Mouse (Mus musculus) stomach, postnatal 0 days (tissue): Measurements from ENCODE around the gene Adcy4.

ENCODE experiments used
- CTCF ChIP-seq: IDR thresholded peaks from 2 replicates; pipeline ENCODE4 v1.5.1; 2016; ENCODE audit warnings: antibody characterized with exemption, low read depth, mild to moderate bottlenecking, moderate library complexity
- EP300 ChIP-seq: optimal IDR thresholded peaks from 2 replicates; pipeline ENCODE3; 2016; ENCODE audit warnings: antibody characterized with exemption

DNA sequence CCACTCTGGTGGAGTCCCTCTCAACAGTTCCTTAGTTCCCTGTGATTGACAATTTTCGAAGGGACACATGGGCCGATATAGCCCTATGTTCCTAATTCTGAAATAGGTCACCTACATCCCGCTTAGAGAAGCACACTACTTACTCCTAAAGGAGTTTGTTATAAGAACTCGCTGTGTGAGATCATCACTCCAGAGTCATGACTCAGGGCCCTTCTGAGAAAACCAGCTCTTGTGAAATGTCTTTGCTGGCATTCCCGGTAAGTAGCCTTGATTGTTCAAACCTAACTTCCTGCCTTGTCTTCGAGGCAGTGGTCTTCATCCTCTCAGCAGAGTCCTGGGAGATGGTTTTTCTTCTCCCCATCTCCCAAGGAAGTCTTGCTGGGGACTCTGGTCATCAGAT lies 15.3 kb downstream of the Adcy4 start:
- TF ChIP-seq CTCF (no peak), EP300 (no peak)
